Mouse (Mus musculus) liver, embryonic 14.5 days (tissue): ENCODE results near the gene Cux1. TPM values are rescaled to one million over a fixed set of nuclear protein-coding genes. Genes with fewer than 3 reads are reported as not detected.
A peak's percentile ranks its signal among the peaks of the same experiment; 100 is the strongest.

Experiments
- ATAC-seq: fragments of 200-750 bp; cut with Nextera tagmentation; 2 replicates; pipeline ENCODE4 v1.8.0; 2017; ENCODE audit warnings: moderate number of reproducible peaks, mild to moderate bottlenecking, moderate library complexity; ENCODE audit not compliant: insufficient read depth
- DNase-seq, 3 experiments: peaks; one replicate each; pipeline ENCODE4 v3.0.0-alpha.2; 2012 to 2013; ENCODE audit warnings: low read depth in 3 of 3, low spot score in 3 of 3
- H3K27ac ChIP-seq: fragments of 300-500 bp; sonication (generic); 2 replicates; pipeline ENCODE4 v1.5.1; 2014; ENCODE audit warnings: moderate library complexity, mild to moderate bottlenecking, control low read depth, inconsistent platforms
- H3K27me3 ChIP-seq: fragments of 300-500 bp; sonication (generic); 2 replicates; pipeline ENCODE4 v1.6.1; 2014; ENCODE audit warnings: mild to moderate bottlenecking, low read length, moderate library complexity; ENCODE audit not compliant: control insufficient read depth, insufficient read depth
- H3K36me3 ChIP-seq: fragments of 300-500 bp; sonication (generic); replicated peaks from 2 replicates; pipeline ENCODE4 v1.6.1; 2014; ENCODE audit warnings: low read depth; ENCODE audit not compliant: control insufficient read depth, insufficient read depth
- H3K4me1 ChIP-seq, 2 experiments: fragments of 200-500 bp in 1 of 2; fragments of 300-500 bp in 1 of 2; sonication (generic) in 1 of 2; replicated peaks; 2 replicates each; pipeline ENCODE4 v1.6.1; 2012 to 2014; ENCODE audit warnings: antibody characterized with exemption in 1 of 2, inconsistent platforms in 1 of 2, low read length in 1 of 2; ENCODE audit not compliant: control insufficient read depth in 2 of 2, insufficient read depth in 2 of 2
- H3K4me2 ChIP-seq: fragments of 300-500 bp; sonication (generic); 2 replicates; pipeline ENCODE4 v1.6.1; 2014; ENCODE audit warnings: low read depth, mild to moderate bottlenecking, control low read depth, moderate library complexity
- H3K4me3 ChIP-seq, 2 experiments: fragments of 200-500 bp in 1 of 2; fragments of 300-500 bp in 1 of 2; sonication (generic) in 1 of 2; 2 replicates each; pipeline ENCODE4 v1.5.1; 2012 to 2014; ENCODE audit warnings: low read depth in 2 of 2, low read length in 2 of 2, mild to moderate bottlenecking in 2 of 2, control low read depth in 1 of 2, inconsistent platforms in 1 of 2, moderate library complexity in 1 of 2; ENCODE audit not compliant: insufficient read depth in 1 of 2
- H3K9ac ChIP-seq: fragments of 300-500 bp; sonication (generic); replicated peaks from 2 replicates; pipeline ENCODE4 v1.6.1; 2014; ENCODE audit warnings: mild to moderate bottlenecking, control low read depth, moderate library complexity
- H3K9me3 ChIP-seq: fragments of 300-500 bp; sonication (generic); 2 replicates; pipeline ENCODE4 v1.6.1; 2016; ENCODE audit warnings: low read length, mixed read lengths; ENCODE audit not compliant: control insufficient read depth
- CTCF ChIP-seq: IDR thresholded peaks from 2 replicates; pipeline ENCODE4 v1.5.1; 2016; ENCODE audit warnings: antibody characterized with exemption, low read depth, control low read depth
- EP300 ChIP-seq: IDR thresholded peaks from 2 replicates; pipeline ENCODE4 v1.6.1; 2016; ENCODE audit warnings: antibody characterized with exemption, low read depth
- WGBS: fragments of 180-500 bp; shearing (Covaris S2); extraction: QIAGEN DNeasy Blood & Tissue Kit; methylation state at CpG from one replicate; pipeline ENCODE4 v1.1.7; 2014; ENCODE audit not compliant: insufficient replicate concordance; 5-methylcytosine and 5-hydroxymethylcytosine counted together
- polyA plus RNA-seq, 2 experiments: library from polyadenylated mRNA; depleted of rRNA in 1 of 2; stranded (reverse) in 1 of 2; unstranded in 1 of 2; fragments of >200 nt; fragmentation: Nextera tagmentation in 1 of 2; extraction: Ambion mirVana in 1 of 2; gene quantifications; 2 replicates each; pipeline versions ENCODE4 v1.2.1 to v1.2.3; 2012 to 2014

Cux1 gene
- polyA plus RNA-seq, 2 experiments: 9.0 to 12.4 TPM

DNA sequence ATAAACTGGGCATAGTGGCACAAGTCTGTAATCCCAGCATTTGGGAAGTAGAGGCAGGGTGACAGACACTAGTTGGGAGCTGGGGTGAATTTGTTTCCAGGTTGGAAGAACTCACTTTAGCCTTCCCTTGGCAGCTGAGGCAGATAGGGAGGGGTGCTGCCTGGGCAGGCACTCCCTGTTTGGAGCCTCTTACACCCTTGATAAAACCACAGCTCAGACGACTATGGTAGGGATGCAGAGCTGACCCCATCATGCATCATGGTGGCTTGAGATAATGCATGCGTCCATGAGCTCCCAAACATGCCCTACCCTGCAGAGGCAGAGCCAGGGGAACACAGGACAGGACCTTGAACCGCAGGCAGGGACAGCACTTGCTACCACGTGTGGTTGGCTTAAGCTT, 232.5 kb downstream of the Cux1 start:
- ATAC-seq (peak; percentile 83), DNase-seq (peak in 2 of 3 experiments; percentile 27 to 28)
- 39% methylated on average over 4 of the region's 4 CpGs for WGBS
- H3K27me3 ChIP-seq: no peaks in the 10 kb centered on the region
- no peaks in the 10 kb centered on the region for H3K36me3 ChIP-seq
- H3K4me3 ChIP-seq: no peak overlapping the region
- peaks cover 10 to 31% of the 10 kb centered on the region in 2 experiments; a peak in 3 of 4 replicates for H3K4me1 ChIP-seq
- no peak overlapping the region for H3K27ac ChIP-seq
- no peak for TF ChIP-seq CTCF
- H3K4me2 ChIP-seq: no peak overlapping the region
- no peaks in the 10 kb centered on the region for H3K9me3 ChIP-seq
- H3K9ac ChIP-seq: no peak overlapping the region

- ATAC-seq (no peak), DNase-seq (no peak)
- Histone ChIP-seq H3K4me3 (no peak overlapping the region), H3K27me3 (no peaks in the 10 kb centered on the region), H3K4me2 (no peak overlapping the region), H3K9me3 (no peaks in the 10 kb centered on the region), H3K27ac (no peak overlapping the region), H3K9ac (no peak overlapping the region), H3K36me3 (no peaks in the 10 kb centered on the region), H3K4me1 (peaks cover 10 to 31% of the 10 kb centered on the region in 2 experiments; a peak in 3 of 4 replicates)
- no peak for TF ChIP-seq EP300
- no peak for TF ChIP-seq CTCF
- WGBS: 82% methylated on average over 1 of the region's 1 CpGs
These were observed 233.2 kb downstream of the Cux1 start for GRCm38 (mm10) chr5:136334051-136334450.

DNA sequence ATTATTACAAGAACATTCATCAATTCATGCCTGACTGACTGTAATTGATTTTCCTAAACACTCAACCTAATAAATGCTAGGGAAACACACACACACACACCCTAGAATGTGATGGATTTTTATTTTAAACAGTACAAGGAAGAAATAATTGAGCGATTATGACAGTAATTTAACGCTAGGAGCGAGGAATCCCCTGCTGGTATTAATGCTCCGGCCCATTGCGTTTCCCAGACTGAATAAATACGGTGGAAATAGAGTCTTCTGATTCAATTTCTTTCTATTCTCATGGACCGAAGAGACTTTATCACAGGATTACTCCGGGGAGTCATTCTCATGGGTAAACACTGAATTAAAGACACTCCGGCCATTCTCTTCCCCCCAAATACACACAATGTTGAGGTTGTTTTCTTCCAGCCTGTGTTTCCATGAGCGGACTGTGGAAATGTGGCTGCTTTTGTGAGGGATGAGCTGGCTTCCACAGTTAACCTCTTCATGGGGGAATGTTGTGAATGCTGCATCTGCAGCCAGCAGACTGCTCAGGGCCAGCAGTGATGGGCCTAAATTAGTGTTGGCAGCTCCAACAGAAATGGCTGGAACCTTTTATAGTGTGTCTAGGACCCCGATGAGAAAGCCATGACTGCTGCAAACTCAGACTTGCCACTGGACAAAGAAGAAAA, 234.4 kb downstream of the Cux1 start:
- no peak overlapping the region for H3K27ac ChIP-seq
- 85% methylated on average over 11 of the region's 11 CpGs for WGBS

DNA sequence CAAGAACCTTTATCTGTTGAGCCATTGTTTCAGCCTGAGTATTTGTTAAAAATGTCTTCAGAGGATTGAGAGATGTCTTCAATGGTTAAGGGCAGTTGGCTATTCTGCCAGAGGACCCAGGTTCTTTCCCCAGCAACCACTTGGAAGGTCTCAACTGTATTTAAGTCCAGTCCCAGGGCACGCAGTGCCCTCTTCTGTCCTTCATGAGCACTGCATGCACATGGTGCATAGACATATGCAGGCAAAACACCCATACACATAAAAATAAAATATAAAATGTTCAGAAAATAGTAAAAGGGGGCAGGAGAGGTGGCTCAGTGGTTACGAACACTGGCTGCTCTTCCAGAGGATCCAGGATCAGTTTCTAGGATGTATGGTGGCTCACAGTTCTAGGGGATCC, 239.6 kb downstream of the Cux1 start:
- TF ChIP-seq CTCF (peak; percentile 45), EP300 (no peak)
- WGBS: 77% methylated on average over 2 of the region's 2 CpGs
- Histone ChIP-seq H3K9me3 (no peaks in the 10 kb centered on the region), H3K27ac (no peak overlapping the region), H3K36me3 (no peaks in the 10 kb centered on the region), H3K9ac (no peak overlapping the region), H3K27me3 (no peaks in the 10 kb centered on the region), H3K4me1 (no peaks in the 10 kb centered on the region), H3K4me2 (no peak overlapping the region), H3K4me3 (no peak overlapping the region)
- ATAC-seq: no peak
- no peak for DNase-seq

More for the DNA sequence above, 234.4 kb downstream of the Cux1 start:
- Histone ChIP-seq H3K4me2 (no peak overlapping the region), H3K4me1 (peaks cover 10 to 31% of the 10 kb centered on the region in 2 experiments; a peak in 3 of 4 replicates), H3K36me3 (no peaks in the 10 kb centered on the region), H3K9me3 (no peaks in the 10 kb centered on the region), H3K4me3 (no peak overlapping the region), H3K9ac (no peak overlapping the region), H3K27me3 (no peaks in the 10 kb centered on the region)
- ATAC-seq: no peak
- TF ChIP-seq EP300: no peak
- no peak for TF ChIP-seq CTCF
- no peak for DNase-seq

DNA sequence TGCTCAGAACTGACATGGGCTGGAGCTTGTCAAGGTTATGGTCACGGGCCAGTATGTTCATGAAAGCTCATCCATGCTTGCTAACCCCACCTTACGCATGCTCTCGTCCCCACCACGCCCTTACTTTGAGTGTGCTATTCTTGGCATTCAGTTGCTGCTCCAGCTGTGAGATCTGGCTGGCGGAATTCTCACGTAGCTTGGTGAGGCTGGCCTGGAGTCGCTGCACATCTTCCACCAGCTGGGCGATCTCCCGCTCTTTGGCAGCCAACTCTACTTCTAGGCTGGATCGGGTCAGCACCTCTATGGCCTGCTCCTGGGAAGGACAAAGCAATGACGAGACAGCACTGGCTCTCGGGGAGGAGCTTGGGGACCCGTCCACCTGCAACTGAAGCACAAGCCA, 240.7 kb downstream of the Cux1 start:
- ATAC-seq: no peak
- Histone ChIP-seq H3K27me3 (no peaks in the 10 kb centered on the region), H3K9me3 (no peaks in the 10 kb centered on the region), H3K4me1 (no peaks in the 10 kb centered on the region), H3K9ac (no peak overlapping the region), H3K27ac (no peak overlapping the region), H3K4me2 (no peak overlapping the region), H3K4me3 (no peak overlapping the region), H3K36me3 (no peaks in the 10 kb centered on the region)
- DNase-seq: no peak
- WGBS: 62% methylated on average over 13 of the region's 13 CpGs
- TF ChIP-seq EP300 (no peak), CTCF (no peak)
